Mouse (Mus musculus): ENCODE results near the gene Rpn1. TPM values are rescaled to one million over a fixed set of nuclear protein-coding genes. Genes with fewer than 3 reads are reported as not detected.
A peak's percentile ranks its signal among the peaks of the same experiment; 100 is the strongest.

Rpn1 gene
- polyA plus RNA-seq (2012; rRNA removed): 250 and 301 TPM in 2 replicates

DNA sequence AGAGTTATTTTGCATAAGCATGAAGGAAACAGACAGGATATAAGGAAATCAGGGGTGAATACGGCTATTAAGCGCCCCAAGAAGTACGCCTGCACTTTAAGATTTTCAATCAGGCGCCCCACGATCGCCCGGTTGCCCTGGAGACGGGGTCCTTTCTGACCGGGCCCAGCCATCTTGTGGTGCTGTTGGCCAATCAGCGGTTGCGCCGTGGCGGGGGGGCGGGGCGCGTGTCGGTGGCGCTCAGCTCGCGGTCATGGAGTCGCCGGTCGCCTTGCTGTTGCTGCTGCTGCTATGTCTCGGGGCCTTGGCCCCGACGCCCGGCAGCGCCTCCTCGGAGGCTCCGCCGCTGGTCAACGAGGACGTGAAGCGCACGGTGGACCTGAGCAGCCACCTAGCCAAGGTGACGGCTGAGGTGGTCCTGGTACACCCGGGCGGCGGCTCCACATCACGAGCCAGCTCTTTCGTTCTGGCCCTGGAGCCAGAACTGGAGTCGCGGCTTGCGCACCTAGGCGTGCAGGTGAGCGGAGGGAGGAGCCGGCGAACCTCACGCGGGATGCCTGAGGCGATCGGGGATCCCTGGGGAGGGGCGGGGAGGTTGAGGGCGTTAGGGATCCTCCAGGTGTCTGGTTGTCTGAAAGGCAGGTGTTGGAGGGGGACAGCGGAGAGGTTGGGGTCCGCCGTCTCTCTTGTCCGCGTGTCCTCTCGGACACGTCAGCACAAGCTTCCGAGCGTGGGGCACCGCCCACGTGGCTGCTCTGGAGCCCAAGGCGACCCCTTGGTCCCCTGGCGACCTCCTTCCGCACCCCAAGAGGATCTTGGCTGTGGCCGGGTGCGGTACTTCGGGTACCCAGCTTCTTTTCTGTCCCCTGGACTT, at the start of gene Rpn1:
Gene Rpn1 (plus strand): TSS at position 205 of the 874 bp plus-strand sequence.
- DNase-seq (ENCODE audit: low read depth): peak; percentile 38

DNA sequence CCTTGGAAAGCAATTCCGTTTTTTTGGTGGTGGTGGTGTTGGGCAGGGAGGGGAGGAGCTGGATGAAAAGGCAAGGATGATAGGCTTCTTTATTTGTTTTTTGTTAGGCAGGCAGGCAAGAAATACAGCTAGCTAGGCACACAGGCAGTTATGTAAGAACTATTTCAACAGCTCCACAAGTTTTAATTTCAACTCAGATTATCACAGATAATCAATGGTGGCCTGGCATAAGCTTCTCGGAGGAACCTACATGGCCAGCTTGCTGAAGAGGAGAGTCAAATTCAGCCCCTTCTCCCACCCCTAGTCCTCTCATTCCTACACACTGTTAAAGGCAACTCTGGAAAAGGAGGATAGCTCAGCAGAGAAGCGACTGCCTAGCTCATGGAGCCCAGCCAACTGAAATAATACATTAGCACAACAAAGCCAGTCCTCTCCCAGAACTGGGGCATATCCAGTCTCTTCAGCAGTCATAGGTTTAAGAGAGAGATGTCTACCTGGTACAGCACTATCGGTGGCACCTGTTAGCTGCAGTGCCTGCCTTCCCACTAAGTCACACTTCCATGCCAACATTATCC, 46.7 kb upstream of the Rpn1 start:
- no peak for DNase-seq (ENCODE audit: low read depth)

DNA sequence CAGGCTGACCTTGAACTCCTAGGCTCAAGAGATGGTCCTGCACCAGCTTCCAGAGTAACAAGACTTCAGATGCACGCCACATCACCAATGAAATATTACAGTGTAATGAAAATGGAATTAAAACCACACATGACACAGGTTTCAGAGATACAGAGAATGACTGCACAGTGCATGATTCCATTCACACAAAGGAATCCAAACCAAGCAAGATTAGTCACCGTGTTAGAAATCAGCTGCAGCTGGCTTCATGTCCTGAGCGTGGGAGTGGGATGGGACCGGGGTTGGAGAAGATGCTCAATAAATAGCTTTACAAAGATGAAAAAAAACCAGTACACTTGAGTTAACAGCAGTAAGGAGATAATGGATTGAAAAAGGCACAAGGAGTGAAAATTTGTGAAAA, 44.9 kb upstream of the Rpn1 start:
- no peak for DNase-seq (ENCODE audit: low read depth)

DNA sequence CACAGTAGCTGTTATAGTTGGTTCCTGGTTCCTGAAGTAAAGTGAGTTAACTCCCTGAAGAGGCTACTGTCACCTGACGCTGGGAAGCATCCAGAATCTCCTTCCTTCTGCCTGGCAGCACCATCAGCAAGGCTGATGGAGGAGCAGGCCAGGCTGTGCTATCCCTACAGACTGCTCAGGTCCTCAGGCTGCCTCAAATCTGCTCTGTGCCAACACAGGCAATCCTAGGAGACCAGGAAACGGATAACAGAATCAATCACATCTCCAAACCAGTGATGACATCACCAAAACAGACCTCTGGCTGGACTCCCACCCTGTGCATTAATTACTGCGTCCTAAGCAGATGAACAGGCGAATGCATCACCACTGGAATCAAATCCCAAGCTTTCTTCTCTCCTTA, 43.1 kb upstream of the Rpn1 start:
- DNase-seq (ENCODE audit: low read depth): no peak

DNA sequence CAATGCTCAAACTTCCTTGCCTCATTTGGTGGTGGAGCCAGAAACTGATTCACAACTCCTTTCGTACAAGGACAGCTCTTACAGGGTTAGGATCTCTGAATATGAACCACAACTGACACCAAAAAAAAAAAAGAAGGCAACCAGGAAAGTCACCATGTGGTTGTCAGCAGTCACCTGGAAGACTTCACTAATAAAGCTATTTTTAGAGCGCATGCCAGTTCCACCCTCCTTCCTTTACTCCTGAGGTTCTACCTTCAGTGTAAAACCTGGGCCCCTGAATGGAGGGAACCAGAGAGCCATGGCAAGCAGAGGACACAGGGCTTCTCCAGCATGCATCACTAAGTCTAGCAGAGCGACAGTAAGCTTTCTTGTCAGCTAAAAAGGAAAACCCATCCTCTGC, 41.9 kb upstream of the Rpn1 start:
- DNase-seq (ENCODE audit: low read depth): no peak

DNA sequence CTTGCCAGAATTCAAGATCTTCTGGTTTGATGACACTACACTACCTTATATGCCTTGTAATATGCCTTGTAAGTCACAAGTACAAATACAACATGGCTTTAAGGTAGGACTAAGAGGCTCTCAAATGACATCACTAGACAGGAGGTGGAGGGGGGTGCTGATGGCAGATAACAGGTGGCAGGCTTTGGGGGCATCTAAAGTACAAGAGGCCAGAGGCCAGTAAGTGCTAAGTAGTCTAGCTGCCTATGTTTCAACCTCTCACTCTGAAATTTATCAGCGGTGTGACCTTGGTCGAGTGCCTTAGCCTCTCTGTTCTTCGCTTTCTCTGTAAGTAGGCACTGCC, 40.1 kb upstream of the Rpn1 start:
- DNase-seq (ENCODE audit: low read depth): no peak

DNA sequence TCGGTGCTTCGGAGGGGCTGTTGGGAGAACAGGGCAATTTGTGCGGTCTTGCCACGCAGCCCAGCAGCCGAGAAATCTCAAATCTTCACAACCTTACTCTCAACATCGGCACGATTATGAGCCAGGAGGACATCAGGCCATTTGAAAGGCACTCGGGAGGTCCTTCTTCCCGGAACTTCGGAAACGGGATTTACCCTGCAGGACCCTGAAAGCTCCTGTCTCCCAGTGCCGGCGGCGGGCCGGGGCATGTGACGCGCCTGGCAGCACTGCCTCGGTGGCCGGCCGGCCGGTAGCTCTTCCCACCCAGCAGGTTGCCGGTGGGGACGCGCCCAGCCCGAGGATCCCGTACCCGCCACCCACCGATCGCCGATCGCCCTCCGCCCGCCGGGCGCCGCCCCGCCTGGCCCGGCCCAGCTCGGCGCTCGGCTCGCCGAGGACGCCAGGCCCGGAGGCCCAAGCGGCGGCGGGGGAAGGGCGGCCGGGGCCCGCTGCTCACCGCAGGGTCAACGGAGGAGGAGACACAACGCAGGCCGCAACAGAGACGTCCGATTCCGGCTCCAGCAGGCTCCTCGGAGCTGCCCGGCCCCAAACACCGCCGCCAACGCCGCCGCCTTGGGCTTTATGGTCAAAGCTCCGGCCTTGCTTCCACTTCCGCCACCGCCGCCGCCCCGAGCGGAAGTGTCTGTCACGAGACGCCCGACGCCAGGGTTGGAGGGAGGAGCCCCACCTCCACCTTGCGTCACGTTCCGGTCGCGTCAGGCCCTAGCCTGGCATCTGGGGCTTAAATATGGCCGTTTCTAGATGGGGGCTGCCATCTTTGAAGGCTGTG, 39.5 kb upstream of the Rpn1 start, which contains the start of gene Rab7:
Gene Rab7 (minus strand): TSS at position 694 of the 829 bp plus-strand sequence.
- peak; percentile 79 for DNase-seq (ENCODE audit: low read depth)

DNA sequence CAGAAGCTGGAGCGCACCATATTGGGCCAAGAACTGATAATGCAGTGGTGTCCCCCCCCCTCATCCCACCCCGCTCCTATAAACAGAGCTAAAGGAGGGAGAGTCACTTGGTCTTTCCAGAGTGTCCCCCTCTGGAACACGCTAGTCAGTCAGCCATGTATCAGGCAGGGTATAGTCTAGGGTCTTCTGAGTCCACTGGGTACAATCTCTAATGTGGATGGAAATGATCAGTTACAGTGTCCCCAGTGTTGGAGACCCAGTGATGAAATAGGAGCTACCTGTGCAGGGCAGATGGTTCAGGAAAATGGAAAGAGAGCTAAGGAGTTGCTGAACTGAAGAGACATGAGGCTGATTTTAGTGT, 38.9 kb upstream of the Rpn1 start:
- no peak for DNase-seq (ENCODE audit: low read depth)

DNA sequence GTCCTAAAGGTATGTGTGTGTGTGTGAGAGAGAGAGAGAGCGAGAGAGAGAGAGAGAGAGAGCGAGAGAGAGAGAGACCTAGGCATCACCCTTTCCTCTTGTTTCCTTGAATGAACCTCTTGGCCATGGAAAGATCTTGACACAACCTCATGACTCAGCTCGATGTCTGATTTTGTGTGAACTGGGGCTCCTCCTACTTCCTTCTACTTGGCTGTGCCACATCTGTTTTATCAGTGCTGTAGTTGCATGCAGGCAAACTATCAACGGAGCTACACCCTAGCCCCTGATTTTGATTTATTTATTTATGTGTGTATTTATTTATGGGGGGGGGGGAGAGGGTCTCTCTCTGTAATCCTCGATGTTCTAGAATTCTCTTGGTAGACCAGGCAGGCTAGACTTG, 36.4 kb upstream of the Rpn1 start:
- no peak for DNase-seq (ENCODE audit: low read depth)

DNA sequence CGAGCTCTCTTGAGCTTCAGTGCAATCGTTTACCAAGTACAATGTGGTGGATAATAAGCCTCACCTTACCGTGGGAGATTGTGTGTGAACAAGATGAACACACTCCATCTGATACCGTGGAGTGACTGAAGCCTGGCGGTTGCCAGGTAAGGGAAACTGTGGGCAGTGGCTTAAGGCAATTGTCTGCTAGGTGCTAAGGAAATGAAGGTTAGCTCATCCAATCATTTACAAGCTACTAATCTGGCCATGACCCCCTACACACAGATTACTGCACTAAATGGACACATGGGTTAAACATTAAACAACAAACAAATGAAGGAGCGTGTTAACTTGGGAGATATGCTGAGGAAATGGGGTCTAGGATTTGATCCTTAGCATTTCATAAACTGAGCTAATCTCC, 35.3 kb upstream of the Rpn1 start:
- no peak for DNase-seq (ENCODE audit: low read depth)

DNA sequence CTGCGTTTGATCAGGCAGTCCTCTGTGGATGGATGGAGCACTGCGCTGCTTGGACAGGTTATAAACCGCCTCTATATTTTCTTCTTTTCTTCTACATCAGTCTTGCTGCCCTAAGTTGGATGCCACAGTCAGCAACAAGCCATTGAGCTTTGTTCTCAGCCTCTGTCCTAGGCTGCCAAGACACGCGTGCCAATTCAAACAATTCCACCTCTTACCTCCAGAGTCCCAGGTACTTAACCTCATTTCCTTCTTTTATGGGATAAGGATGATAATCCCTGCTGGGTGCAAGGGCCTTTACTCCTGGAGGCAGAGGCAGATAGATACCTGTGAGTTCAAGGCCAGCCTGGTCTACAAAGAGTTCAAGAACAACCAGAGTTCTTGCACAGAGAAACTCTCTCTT, 33.1 kb upstream of the Rpn1 start:
- no peak for DNase-seq (ENCODE audit: low read depth)

DNA sequence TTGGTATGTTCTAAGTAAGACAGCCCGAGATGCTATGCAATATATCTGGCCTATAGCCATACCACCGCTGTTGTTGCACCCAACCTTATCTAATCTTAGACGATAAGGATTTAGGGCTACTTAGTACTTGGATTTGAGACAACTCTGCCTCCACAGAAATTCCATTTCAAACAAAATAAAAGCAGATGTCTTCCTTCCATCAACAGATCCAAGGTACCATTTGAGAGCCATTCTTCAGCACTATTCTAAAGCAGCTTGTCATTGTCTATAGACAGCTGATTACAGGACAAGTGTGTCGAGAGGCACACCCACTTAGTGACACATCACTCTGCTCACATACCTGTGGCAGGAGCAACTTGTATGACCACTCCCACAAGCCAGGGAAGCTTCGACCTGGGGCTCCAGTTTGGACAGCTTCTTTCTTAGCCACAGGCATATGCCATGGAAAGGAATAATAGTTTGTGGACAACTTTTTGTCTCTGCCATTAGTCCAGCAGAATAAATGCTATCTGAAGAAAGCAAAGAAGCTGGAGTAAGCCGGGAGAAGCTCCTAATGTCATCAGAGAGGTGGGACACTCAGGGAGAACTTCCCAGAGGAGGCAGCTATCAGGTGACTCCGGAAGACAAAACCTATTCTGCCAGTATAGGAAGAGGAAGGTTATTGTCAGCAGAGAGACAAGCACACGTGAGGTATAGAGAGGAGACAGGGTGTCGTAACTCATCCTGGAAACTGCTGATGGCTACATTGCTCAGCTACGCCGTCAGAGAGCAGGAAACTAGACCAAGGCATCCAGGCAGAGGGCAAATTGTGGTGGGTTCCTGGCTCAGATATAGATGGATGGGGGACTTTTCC, 30.8 kb upstream of the Rpn1 start:
- DNase-seq (ENCODE audit: low read depth): no peak

DNA sequence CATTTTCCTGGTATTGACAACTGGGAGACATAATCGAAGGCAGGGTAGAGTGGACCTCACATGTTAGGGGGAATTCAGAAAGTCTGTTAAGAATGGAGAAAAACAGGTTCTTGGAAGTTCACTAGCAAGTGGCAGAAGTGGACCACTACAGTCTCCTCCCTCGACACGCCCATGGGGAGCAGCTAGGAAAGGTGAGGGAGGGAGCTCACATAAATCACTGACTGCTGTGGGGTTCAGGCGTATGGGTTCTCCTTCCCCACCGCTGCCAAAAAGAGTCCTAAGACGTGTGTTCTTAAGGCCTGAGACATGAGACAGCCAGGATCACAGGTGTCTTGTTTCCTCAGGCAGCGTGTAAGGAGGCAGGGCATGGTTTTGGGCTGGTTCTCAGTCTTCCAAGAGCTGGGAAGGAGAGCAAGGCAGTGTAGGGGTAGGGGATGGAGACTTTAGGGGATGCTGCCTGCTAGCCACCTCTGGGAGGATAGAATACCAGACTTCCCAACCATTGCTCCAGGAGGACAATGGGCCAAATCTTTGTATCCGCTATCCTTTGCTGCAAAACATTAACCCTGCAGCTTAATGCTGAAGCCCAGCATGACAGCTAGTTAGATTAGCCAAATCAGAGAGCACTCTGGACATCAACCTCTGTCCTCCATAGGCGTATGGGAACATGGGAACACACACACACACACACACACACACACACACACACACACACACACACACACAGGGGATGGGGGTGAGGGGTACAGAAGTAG, 30.0 kb upstream of the Rpn1 start:
- DNase-seq (ENCODE audit: low read depth): no peak

DNA sequence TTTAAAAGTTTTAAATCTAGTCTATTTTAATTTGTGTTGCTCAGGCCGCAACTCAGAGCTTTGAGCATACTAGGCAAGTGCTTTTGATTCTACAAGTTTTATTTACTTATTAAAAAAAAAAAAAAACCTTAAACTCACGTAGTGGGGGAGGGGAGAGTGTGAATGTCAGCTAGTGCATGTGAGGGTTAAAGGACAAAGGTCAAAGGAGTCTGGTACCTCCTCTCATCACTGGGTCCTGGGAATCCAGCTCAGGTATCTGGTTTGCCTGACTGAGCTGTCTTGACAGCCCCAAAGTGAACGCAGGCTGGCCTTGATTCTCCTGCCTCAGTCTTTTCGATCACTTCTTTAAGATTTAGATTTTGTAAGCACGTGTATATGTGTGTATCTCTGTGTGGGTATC, 28.6 kb upstream of the Rpn1 start:
- no peak for DNase-seq (ENCODE audit: low read depth)

DNA sequence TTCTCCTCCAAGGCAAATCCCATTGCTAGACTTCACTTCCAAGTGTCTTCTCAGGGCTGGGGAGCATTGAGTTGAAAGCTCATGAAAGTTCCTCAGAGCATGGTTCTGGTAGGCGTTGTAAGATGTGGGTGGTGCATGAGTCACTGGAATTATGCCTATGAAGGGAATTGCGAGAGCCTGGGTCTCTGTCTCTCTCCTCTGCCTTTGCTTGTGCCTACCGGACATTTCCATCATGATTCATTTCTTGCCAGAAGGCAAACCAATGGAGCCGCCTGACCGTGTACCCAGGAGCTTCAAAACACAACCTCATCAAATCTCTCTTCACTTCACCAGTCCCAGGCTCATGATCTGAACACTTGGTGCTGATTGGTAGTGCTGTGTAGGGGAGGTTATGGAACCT, 27.4 kb upstream of the Rpn1 start:
- DNase-seq (ENCODE audit: low read depth): no peak

DNA sequence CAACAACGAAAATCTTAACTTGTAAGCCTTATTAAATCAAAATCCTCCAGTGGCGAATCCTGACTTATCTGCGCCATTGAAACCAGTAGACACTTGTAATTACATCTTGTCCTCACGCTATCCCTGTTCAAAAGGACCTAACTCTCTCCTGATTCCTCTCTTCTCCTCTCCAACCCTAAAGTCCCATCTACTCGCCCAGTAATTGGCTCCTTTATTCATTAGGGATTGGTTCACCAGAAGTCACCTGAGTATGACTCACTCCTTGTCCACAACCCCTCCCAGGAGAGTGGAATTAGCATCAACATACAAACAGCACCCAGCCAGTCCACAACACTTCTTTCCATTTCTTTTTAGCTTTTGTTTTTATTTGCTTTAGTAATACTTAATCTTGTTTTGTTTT, 24.4 kb upstream of the Rpn1 start:
- DNase-seq (ENCODE audit: low read depth): no peak

DNA sequence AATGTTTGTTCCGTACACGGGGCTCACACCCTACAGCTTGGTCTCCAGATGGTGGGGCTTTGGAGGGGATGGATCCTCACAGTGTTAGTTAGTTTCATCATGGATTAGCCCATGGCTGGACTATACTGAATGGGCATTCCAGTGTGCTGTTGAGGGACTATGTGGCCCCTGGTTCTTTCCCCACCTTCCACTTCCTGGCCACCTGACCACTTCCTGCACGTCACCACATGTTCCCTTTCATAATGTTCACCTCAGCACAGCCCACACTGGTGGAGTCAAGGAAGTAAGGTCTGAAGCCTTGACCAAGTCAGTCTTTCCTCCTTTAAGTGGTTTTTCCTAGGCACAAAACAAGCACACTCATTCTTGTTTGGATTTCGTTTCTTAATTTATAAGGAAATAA, 23.7 kb upstream of the Rpn1 start:
- no peak for DNase-seq (ENCODE audit: low read depth)

DNA sequence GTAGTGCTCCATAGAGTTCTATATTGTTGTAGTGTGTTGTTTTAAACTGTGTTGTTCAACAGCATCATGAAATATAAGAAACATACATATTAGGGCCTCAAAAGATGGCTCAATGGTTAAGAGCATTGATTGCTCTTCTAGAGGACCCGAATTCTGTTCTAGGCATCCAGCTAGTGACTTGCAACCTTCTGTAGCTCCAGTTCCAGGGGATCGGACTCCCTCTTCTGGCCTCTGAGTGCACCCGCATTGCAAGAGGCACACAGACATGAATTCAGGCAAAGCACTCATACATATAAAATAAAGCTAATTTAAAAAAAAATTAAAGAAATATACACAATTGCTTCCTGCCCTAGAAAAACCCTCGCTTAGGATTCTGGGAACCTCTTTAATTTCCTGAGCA, 22.9 kb upstream of the Rpn1 start:
- DNase-seq (ENCODE audit: low read depth): no peak

DNA sequence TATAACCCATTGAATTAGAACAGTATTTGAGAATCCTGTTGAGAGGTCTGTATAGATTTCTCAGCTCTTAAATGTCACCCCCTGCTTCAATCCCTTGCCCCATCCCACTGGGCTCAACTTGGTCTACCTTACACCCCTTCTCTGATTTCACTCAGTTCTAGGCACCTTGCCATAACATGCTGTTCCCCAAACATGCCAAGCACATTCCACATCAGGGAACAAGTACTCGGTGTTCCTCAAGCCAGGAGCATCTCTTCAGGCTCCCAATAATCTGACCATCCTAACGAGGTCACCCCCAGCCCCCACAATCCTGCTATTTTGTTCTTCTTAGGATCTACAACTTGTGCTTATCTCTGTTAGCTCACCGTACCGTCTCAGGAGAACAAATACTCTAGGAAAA, 21.9 kb upstream of the Rpn1 start:
- no peak for DNase-seq (ENCODE audit: low read depth)

DNA sequence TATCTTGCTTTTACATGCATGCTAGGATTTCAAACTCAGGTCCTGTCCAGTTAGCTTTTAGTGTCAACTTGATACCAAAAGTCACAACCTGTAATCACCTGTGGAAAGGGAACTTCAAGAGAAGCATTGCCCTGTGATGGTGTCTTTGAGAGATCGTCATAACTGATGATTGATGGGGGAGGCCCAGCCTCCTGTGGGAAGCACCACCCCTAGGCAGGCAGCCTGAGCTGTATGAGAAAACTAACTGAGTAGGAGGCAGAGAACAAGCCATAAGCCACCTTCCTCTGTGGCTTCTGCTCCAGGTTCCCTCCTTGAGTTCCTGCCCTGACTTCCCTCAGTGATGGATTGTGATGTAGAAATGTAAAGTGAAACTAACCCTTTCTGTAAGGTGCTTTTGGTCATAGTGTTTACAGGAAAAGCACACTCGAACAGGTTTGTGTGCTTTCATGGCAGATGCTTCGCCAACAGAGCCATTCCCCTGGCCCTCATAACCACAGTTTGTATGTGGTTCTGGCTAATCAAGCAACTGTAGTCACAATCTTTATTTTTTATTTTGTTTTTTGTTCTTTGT, 20.1 kb upstream of the Rpn1 start:
- no peak for DNase-seq (ENCODE audit: low read depth)

DNA sequence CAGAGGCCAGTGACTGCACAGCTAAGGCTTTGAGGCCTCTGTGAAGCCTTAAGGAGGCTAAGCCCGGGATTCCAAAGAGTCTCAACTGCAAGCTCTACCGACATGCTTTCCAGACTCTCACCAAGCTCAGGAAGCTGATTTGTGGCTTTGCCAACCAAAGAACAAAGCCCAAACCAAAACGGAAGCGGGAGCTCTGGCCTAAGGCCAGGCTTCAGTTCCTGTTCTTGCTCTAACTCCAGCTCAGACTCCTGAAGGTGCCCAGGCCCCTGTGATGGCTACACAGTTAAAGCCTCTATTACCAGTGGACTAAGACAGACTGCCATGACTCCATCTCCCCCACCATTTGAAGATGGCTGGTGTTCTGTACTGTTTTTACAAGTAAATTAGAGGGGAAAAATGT, 19.2 kb upstream of the Rpn1 start:
- no peak for DNase-seq (ENCODE audit: low read depth)

Data from gonadal fat pad, adult 2 months (tissue).